Mouse (Mus musculus): ENCODE results near the gene Usp48.

GRCm38 (mm10) chr4:137641556-137641955, 48.0 kb downstream of the Usp48 start:
- TF ChIP-seq CTCF (IDR thresholded peaks at IDR 0.05; ENCODE audit: low read depth) (no peak), EP300 (IDR thresholded peaks at IDR 0.05; ENCODE audit: low read depth) (no peak)

Measured in liver, embryonic 14.5 days (tissue).